Mouse (Mus musculus) midbrain, embryonic 10.5 days (tissue): Measurements from ENCODE around the gene Crnkl1. TPM values are rescaled to one million over a fixed set of nuclear protein-coding genes. Genes with fewer than 3 reads are reported as not detected.
"Not testable (repeated sequence)": the region's sequence is repeated elsewhere in the genome, so short reads cannot be mapped to it uniquely, and the experiment has no call there.

Experiments used
- DNase-seq: peaks from one replicate; pipeline ENCODE4 v3.0.0-alpha.2; 2017; ENCODE audit warnings: low spot score
- H3K27ac ChIP-seq: fragments of 300-500 bp; sonication (generic); replicated peaks from 2 replicates; pipeline ENCODE4 v1.5.1; 2016; ENCODE audit warnings: mild to moderate bottlenecking
- H3K27me3 ChIP-seq: fragments of 300-500 bp; sonication (generic); 2 replicates; pipeline ENCODE4 v1.6.1; 2016; ENCODE audit warnings: low read depth, mild to moderate bottlenecking; ENCODE audit not compliant: poor library complexity, severe bottlenecking
- H3K36me3 ChIP-seq: fragments of 300-500 bp; sonication (generic); 2 replicates; pipeline ENCODE4 v1.6.1; 2016; ENCODE audit warnings: mild to moderate bottlenecking, moderate library complexity
- H3K4me1 ChIP-seq: fragments of 300-500 bp; sonication (generic); 2 replicates; pipeline ENCODE4 v1.6.1; 2016
- H3K4me3 ChIP-seq: fragments of 300-500 bp; sonication (generic); 2 replicates; pipeline ENCODE4 v1.5.1; 2016; ENCODE audit warnings: mild to moderate bottlenecking, moderate library complexity
- H3K9me3 ChIP-seq: fragments of 300-500 bp; sonication (generic); replicated peaks from 2 replicates; pipeline ENCODE4 v1.6.1; 2016; ENCODE audit warnings: mild to moderate bottlenecking
- WGBS: fragments of 180-500 bp; shearing (Covaris S2); methylation state at CpG from one replicate; pipeline ENCODE4 v1.1.7; 2016; 5-methylcytosine and 5-hydroxymethylcytosine counted together
- polyA plus RNA-seq: library from polyadenylated mRNA; unstranded; fragments of >200 nt; fragmentation: Nextera tagmentation; extraction: Ambion mirVana; gene quantifications from 2 replicates; pipeline ENCODE4 v1.2.1, GENCODE M21; 2016

Crnkl1 gene
- polyA plus RNA-seq, 1 experiment from 2014 or later: 34.7 TPM

- Histone ChIP-seq H3K27ac (peak overlapping the region; percentile 92), H3K9me3 (no peaks in the 10 kb centered on the region), H3K36me3 (peaks cover 36% of the 10 kb centered on the region), H3K27me3 (no peaks in the 10 kb centered on the region), H3K4me1 (peaks cover 24% of the 10 kb centered on the region), H3K4me3 (peak overlapping the region; percentile 69)
- DNase-seq: no peak
- WGBS: 39% methylated on average over 12 of the region's 12 CpGs
Measured at GRCm38 (mm10) chr2:145903983-145904616, 30.7 kb downstream of the Crnkl1 start.

GRCm38 (mm10) chr2:145903061-145903901, 31.5 kb downstream of the Crnkl1 start:
- Histone ChIP-seq H3K27ac (peak overlapping the region; percentile 92), H3K27me3 (no peaks in the 10 kb centered on the region), H3K4me1 (peaks cover 24% of the 10 kb centered on the region), H3K4me3 (peak overlapping the region; percentile 69), H3K9me3 (no peaks in the 10 kb centered on the region), H3K36me3 (peaks cover 29% of the 10 kb centered on the region)
- under 1% methylated on average over 67 of the region's 68 CpGs for WGBS
- DNase-seq: peak; percentile 93

GRCm38 (mm10) chr2:145901861-145902260, 33.0 kb downstream of the Crnkl1 start, which contains the start of gene Naa20:
TSS of gene Naa20 (plus strand) at chr2:145902099.
- Histone ChIP-seq H3K27me3 (no peaks in the 10 kb centered on the region), H3K27ac (peak within 1 kb of the TSS; percentile 92), H3K4me1 (peaks cover 24% of the 10 kb centered on the region), H3K36me3 (peaks cover 16% of the 10 kb centered on the region), H3K9me3 (no peaks in the 10 kb centered on the region), H3K4me3 (peak within 1 kb of the TSS; percentile 69)
- no peak for DNase-seq
- 84% methylated on average over 6 of the region's 6 CpGs for WGBS

GRCm38 (mm10) chr2:145900318-145900717, 34.5 kb downstream of the Crnkl1 start:
- H3K36me3 ChIP-seq, DNase-seq: not testable (repeated sequence)
- 86% methylated on average over 7 of the region's 8 CpGs for WGBS

GRCm38 (mm10) chr2:145898106-145898505, 36.7 kb downstream of the Crnkl1 start:
- H3K9me3 ChIP-seq: no peaks in the 10 kb centered on the region
- DNase-seq: no peak
- 88% methylated on average over 9 of the region's 9 CpGs for WGBS
- no peak overlapping the region for H3K27ac ChIP-seq
- no peaks in the 10 kb centered on the region for H3K36me3 ChIP-seq
- H3K4me1 ChIP-seq: peaks cover 4% of the 10 kb centered on the region; the same call in 1 of the 2 replicates
- H3K27me3 ChIP-seq: no peaks in the 10 kb centered on the region
- no peak overlapping the region for H3K4me3 ChIP-seq

More at GRCm38 (mm10) chr2:145900318-145900717, 34.5 kb downstream of the Crnkl1 start:
- not testable (repeated sequence) for H3K9me3 ChIP-seq, H3K27ac ChIP-seq, H3K4me3 ChIP-seq, H3K27me3 ChIP-seq
- peaks cover 20% of the 10 kb centered on the region for H3K4me1 ChIP-seq

- no peak for DNase-seq
- no peaks in the 10 kb centered on the region for H3K36me3 ChIP-seq
- no peak overlapping the region for H3K27ac ChIP-seq
- no peaks in the 10 kb centered on the region for H3K27me3 ChIP-seq
- no peaks in the 10 kb centered on the region for H3K9me3 ChIP-seq
- WGBS: 98% methylated on average over 6 of the region's 6 CpGs
- H3K4me1 ChIP-seq: no peaks in the 10 kb centered on the region
- H3K4me3 ChIP-seq: no peak overlapping the region
Measured at GRCm38 (mm10) chr2:145893756-145894155, 41.1 kb downstream of the Crnkl1 start.

GRCm38 (mm10) chr2:145890571-145890970, 44.2 kb downstream of the Crnkl1 start:
- no peaks in the 10 kb centered on the region for H3K9me3 ChIP-seq
- no peaks in the 10 kb centered on the region for H3K4me1 ChIP-seq
- DNase-seq: no peak
- no peak overlapping the region for H3K27ac ChIP-seq
- H3K4me3 ChIP-seq: no peak overlapping the region
- H3K27me3 ChIP-seq: no peaks in the 10 kb centered on the region
- 88% methylated on average over 2 of the region's 2 CpGs for WGBS
- no peaks in the 10 kb centered on the region for H3K36me3 ChIP-seq

- WGBS: 78% methylated on average over 6 of the region's 6 CpGs
- H3K27ac ChIP-seq: no peak overlapping the region
- no peak for DNase-seq
- no peaks in the 10 kb centered on the region for H3K9me3 ChIP-seq
- H3K27me3 ChIP-seq: no peaks in the 10 kb centered on the region
- H3K36me3 ChIP-seq: no peaks in the 10 kb centered on the region
- H3K4me3 ChIP-seq: no peak overlapping the region
- peaks cover 12% of the 10 kb centered on the region for H3K4me1 ChIP-seq
Measured at GRCm38 (mm10) chr2:145888766-145889480, 45.9 kb downstream of the Crnkl1 start.

- Histone ChIP-seq H3K9me3 (no peaks in the 10 kb centered on the region), H3K36me3 (no peaks in the 10 kb centered on the region), H3K27ac (no peak overlapping the region), H3K4me1 (peaks cover 16% of the 10 kb centered on the region), H3K27me3 (no peaks in the 10 kb centered on the region), H3K4me3 (no peak overlapping the region)
- DNase-seq: no peak
- 67% methylated on average over 14 of the region's 14 CpGs for WGBS
Measured at GRCm38 (mm10) chr2:145887937-145888765, 46.7 kb downstream of the Crnkl1 start.

- H3K27ac ChIP-seq: no peak overlapping the region; the same call in 1 of the 2 replicates
- H3K9me3 ChIP-seq: 0 out of 2 replicates have a peak, but pooled peaks cover 5% of the 10 kb centered on the region
- WGBS: 75% methylated on average over 14 of the region's 14 CpGs
- no peak overlapping the region for H3K4me3 ChIP-seq
- H3K27me3 ChIP-seq: no peaks in the 10 kb centered on the region
- H3K36me3 ChIP-seq: peaks cover 7% of the 10 kb centered on the region; the same call in 1 of the 2 replicates
- H3K4me1 ChIP-seq: peaks cover 16% of the 10 kb centered on the region
- DNase-seq: no peak
Measured at GRCm38 (mm10) chr2:145884913-145885785, 49.7 kb downstream of the Crnkl1 start.
